In the genomic region with DNA sequence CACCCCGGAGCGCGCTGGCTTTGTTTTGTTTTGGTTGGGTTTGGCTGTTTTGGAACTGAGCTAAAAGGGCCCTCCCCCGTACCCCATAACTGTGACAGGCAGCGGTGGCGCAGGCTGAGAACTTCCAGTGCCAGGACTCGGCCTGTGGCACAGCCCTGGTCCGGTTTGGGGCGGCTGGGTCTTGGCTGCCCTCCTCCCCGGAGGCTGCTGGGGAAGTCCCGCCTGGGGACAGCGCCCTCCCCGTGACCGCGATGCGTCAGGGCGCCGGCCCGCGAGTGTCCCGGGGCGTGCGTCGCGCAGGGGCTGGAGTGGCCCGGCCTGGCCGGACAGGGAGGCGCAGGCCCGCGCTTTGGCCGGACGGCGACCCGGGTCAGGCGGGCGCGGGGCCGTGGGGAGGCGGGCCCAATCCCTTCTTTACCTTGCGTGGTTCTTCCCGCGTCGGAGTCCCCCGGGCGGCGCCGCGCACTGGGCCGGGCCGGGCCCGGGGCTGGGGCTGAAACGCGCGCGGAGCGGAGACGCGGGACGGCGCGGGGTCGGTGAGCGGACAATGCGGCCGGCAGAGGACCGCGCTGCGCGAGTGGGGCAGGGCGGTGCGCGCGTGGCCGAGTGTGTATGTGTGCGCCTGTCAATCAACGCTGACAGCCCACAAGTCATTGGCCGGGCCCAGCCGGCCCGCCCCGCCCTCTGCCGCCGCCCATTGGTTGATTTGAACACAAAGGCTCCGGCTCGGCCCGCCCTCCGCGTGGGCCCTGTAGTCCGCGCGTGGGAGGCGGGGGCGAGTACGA, we compare ENCODE assay signal across 8 mouse cellular contexts. TPM values are rescaled to one million over a fixed set of nuclear protein-coding genes. Genes with fewer than 3 reads are reported as not detected.
A peak's percentile ranks its signal among the peaks of the same experiment; 100 is the strongest.
DNase-seq lines count a peak whose midpoint lies in the region; ATAC-seq and TF ChIP-seq lines count a peak whose summit lies in the region.

A gene (minus strand): TSS at position 616 of the 785 bp plus-strand sequence.

- H3K4me1 ChIP-seq in ES-E14 (ENCODE audit: control insufficient read depth in 2 of 2, insufficient read depth in 2 of 2, low read length in 2 of 2, poor library complexity in 1 of 2): peaks cover 3 to 15% of the 10 kb centered on the region in 2 experiments; a peak in 3 of 4 replicates
- H3K4me1 ChIP-seq in forebrain, embryonic 16.5 days (replicated peaks; ENCODE audit: control insufficient read depth, insufficient read depth, low read length): peaks cover 27% of the 10 kb centered on the region
- peaks cover 36% of the 10 kb centered on the region for H3K4me1 ChIP-seq in lung, embryonic 15.5 days

- intact Hi-C loops in heart, postnatal 36 days (cut with DNase I): no loop called here

- H3K36me3 ChIP-seq in ES-E14 (ENCODE audit: control insufficient read depth, insufficient read depth, low read length, poor library complexity, severe bottlenecking): peaks cover 9% of the 10 kb centered on the region; the same call in 1 of the 2 replicates
- H3K36me3 ChIP-seq in forebrain, embryonic 16.5 days (ENCODE audit: control insufficient read depth, insufficient read depth): peaks cover 11% of the 10 kb centered on the region
- peaks cover 23% of the 10 kb centered on the region for H3K36me3 ChIP-seq in lung, embryonic 15.5 days

- under 1% methylated on average over 91 of the region's 93 CpGs for WGBS in forebrain, embryonic 16.5 days
- 1% methylated on average over 87 of the region's 93 CpGs for WGBS in lung, embryonic 15.5 days

- H3K9ac ChIP-seq in ES-E14 (ENCODE audit: insufficient read depth, low read depth, low read length, poor library complexity, severe bottlenecking): peak within 1 kb of the TSS; percentile 73
- H3K9ac ChIP-seq in forebrain, embryonic 16.5 days (replicated peaks; ENCODE audit: low read depth, low read length): peak within 1 kb of the TSS; percentile 81
- peak within 1 kb of the TSS; percentile 80 for H3K9ac ChIP-seq in lung, embryonic 15.5 days

- no peak within 1 kb of the TSS for H3K27ac ChIP-seq in ES-E14 (ENCODE audit: insufficient read depth, low read depth, low read length, poor library complexity, severe bottlenecking)
- peak within 1 kb of the TSS; percentile 59 for H3K27ac ChIP-seq in forebrain, embryonic 16.5 days (ENCODE audit: low read length)
- H3K27ac ChIP-seq in lung, embryonic 15.5 days: peak within 1 kb of the TSS; percentile 65

- H3K9me3 ChIP-seq in ES-E14 (ENCODE audit: control insufficient read depth, insufficient read depth, low read depth, low read length): no peaks in the 10 kb centered on the region
- no peaks in the 10 kb centered on the region for H3K9me3 ChIP-seq in forebrain, embryonic 16.5 days (ENCODE audit: control insufficient read depth, low read length)
- H3K9me3 ChIP-seq in lung, embryonic 15.5 days: no peaks in the 10 kb centered on the region

- no peaks in the 10 kb centered on the region for H3K27me3 ChIP-seq in forebrain, embryonic 16.5 days (replicated peaks; ENCODE audit: control insufficient read depth, insufficient read depth, low read length)
- H3K27me3 ChIP-seq in lung, embryonic 15.5 days: no peaks in the 10 kb centered on the region

- H3K4me3 ChIP-seq in ES-E14 (ENCODE audit: insufficient read depth in 1 of 2, low read depth in 1 of 2, low read length in 2 of 2, poor library complexity in 1 of 2, severe bottlenecking in 1 of 2): peak within 1 kb of the TSS; percentile 66 to 80
- peak within 1 kb of the TSS; percentile 71 for H3K4me3 ChIP-seq in forebrain, embryonic 16.5 days (replicated peaks; ENCODE audit: low read length)
- H3K4me3 ChIP-seq in lung, embryonic 15.5 days: peak within 1 kb of the TSS; percentile 92

- peak; percentile 52 for DNase-seq in ES-E14 (ENCODE audit: low read depth, low spot score)
- DNase-seq in cerebellum, adult 11-12 months: peak; percentile 94
- peak; percentile 90 to 92 for DNase-seq in heart, postnatal 36 days
- peak; percentile 88 to 90 for DNase-seq in layer of hippocampus, adult 8-10 months (ENCODE audit: low spot score in 2 of 2)
- DNase-seq in ovary, adult 18-20 months (ENCODE audit: low spot score): peak; percentile 77
- DNase-seq in thymus, postnatal 0 days (ENCODE audit: low spot score): peak; percentile 92

- H3K4me2 ChIP-seq in forebrain, embryonic 16.5 days (ENCODE audit: low read length): peak within 1 kb of the TSS; percentile 76
- H3K4me2 ChIP-seq in lung, embryonic 15.5 days: peak within 1 kb of the TSS; percentile 80

- in situ Hi-C loops in ES-E14 (cut with MboI; ENCODE audit: low sequenced_read_pairs in 2 of 2, unreplicated experiment in 2 of 2): no loop called here

- ATAC-seq in forebrain, embryonic 16.5 days: peak; percentile 97
- ATAC-seq in lung, embryonic 15.5 days (ENCODE audit: borderline replicate concordance, extremely low read depth, low FRiP score, low TSS enrichment): peak; percentile 94

TF ChIP-seq in ES-E14, 5 proteins besides CTCF, POLR2A, EP300 and RAD21:
- TF ChIP-seq ZC3H11A (IDR thresholded peaks at IDR 0.05; ENCODE audit: borderline replicate concordance, low read depth, low read length): no peak
- no peak for TF ChIP-seq MAFK (IDR thresholded peaks at IDR 0.05; ENCODE audit: insufficient read depth, low read depth, low read length)
- TF ChIP-seq HCFC1 (IDR thresholded peaks at IDR 0.05; ENCODE audit: borderline replicate concordance, insufficient read depth, low read length): no peak
- TF ChIP-seq CHD2 (IDR thresholded peaks at IDR 0.05; ENCODE audit: low read depth, low read length): 0 out of 2 replicates have a peak, but pooled peaks have one; percentile 1
- no peak for TF ChIP-seq ZNF384 (IDR thresholded peaks at IDR 0.05; ENCODE audit: low read depth, low read length)

RNA-seq across cellular contexts. Expression of the gene that starts here (rescaled TPM):
- total RNA-seq in ES-E14 (2012; rRNA removed): 29.8 and 35.7 TPM in 2 replicates
- 8.9 and 9.9 TPM in 2 replicates for polyA plus RNA-seq in forebrain, embryonic 16.5 days (2015; fragmentation: Nextera tagmentation; extraction: Ambion mirVana)
- total RNA-seq in heart, postnatal 36 days (2021): 10 to 100 TPM; 85.6 to 89.1 TPM
- total RNA-seq in layer of hippocampus, adult 8-10 months (2022): 10 to 100 TPM; 29.4 to 44.7 (median 37.0) TPM
- polyA plus RNA-seq in lung, embryonic 15.5 days (2015; fragmentation: Nextera tagmentation; extraction: Ambion mirVana): 8.6 and 10.1 TPM in 2 replicates
- 12.4 and 18.4 TPM in 2 replicates for polyA plus RNA-seq in thymus, postnatal 0 days (2015; fragmentation: Nextera tagmentation; extraction: Ambion mirVana)
